Comparison of ENCODE assay signal across 8 mouse cellular contexts in genomic region chr4:129622803-129623535, GRCm38 (mm10). TPM values are rescaled to one million over a fixed set of nuclear protein-coding genes. Genes with fewer than 3 reads are reported as not detected.
DNase-seq lines count a peak whose midpoint lies in the region; ATAC-seq lines count a peak whose summit lies in the region.

No protein-coding gene starts in this region.

- H3K27ac ChIP-seq in kidney, embryonic 15.5 days, result peak overlapping the region; percentile 93
- peak overlapping the region; percentile 82; the same call in 1 of the 2 replicates for H3K27ac ChIP-seq in hindbrain, embryonic 11.5 days (ENCODE audit: low read depth, low read length)
- H3K27ac ChIP-seq in midbrain, embryonic 13.5 days, result peak overlapping the region; percentile 93

- WGBS in kidney, embryonic 15.5 days, result 19% methylated on average over 8 of the region's 8 CpGs
- WGBS in hindbrain, embryonic 11.5 days, result 25% methylated on average over 8 of the region's 8 CpGs
- 18% methylated on average over 8 of the region's 8 CpGs for WGBS in midbrain, embryonic 13.5 days

- H3K4me3 ChIP-seq in kidney, embryonic 15.5 days (replicated peaks), result peak overlapping the region; percentile 73
- H3K4me3 ChIP-seq in hindbrain, embryonic 11.5 days (ENCODE audit: low read depth, low read length), result peak overlapping the region; percentile 58
- peak overlapping the region; percentile 58 for H3K4me3 ChIP-seq in midbrain, embryonic 13.5 days (replicated peaks)

- no peak for DNase-seq in kidney, adult 11 months
- DNase-seq in cerebellum, adult 9-11 months, result peak; percentile 74
- no peak for DNase-seq in hindbrain, embryonic 11.5 days (ENCODE audit: low spot score)
- DNase-seq in c-Kit-positive CD71-positive TER-119-positive erythroid progenitor cells, embryonic 14.5 days (ENCODE audit: low spot score), result no peak
- DNase-seq in layer of hippocampus, adult 8-10 months (ENCODE audit: low spot score in 2 of 2), result no peak
- DNase-seq in thymus, postnatal 36 days, result no peak

- H3K9me3 ChIP-seq in kidney, embryonic 15.5 days (replicated peaks), result no peaks in the 10 kb centered on the region
- no peaks in the 10 kb centered on the region for H3K9me3 ChIP-seq in hindbrain, embryonic 11.5 days (ENCODE audit: control insufficient read depth, low read length)
- no peaks in the 10 kb centered on the region for H3K9me3 ChIP-seq in midbrain, embryonic 13.5 days

- no peak for ATAC-seq in kidney, embryonic 15.5 days (replicated peaks; ENCODE audit: low FRiP score)
- ATAC-seq in hindbrain, embryonic 11.5 days (ENCODE audit: low FRiP score), result no peak
- no peak for ATAC-seq in midbrain, embryonic 13.5 days

- H3K36me3 ChIP-seq in kidney, embryonic 15.5 days, result peaks cover 26% of the 10 kb centered on the region
- H3K36me3 ChIP-seq in hindbrain, embryonic 11.5 days (ENCODE audit: control insufficient read depth, insufficient read depth, low read length), result 0 out of 2 replicates have a peak, but pooled peaks cover 3% of the 10 kb centered on the region
- H3K36me3 ChIP-seq in midbrain, embryonic 13.5 days, result peaks cover 36% of the 10 kb centered on the region

- peak overlapping the region; percentile 81 for H3K4me2 ChIP-seq in kidney, embryonic 15.5 days
- H3K4me2 ChIP-seq in hindbrain, embryonic 11.5 days (replicated peaks; ENCODE audit: low read depth, low read length), result peak overlapping the region; percentile 71
- H3K4me2 ChIP-seq in midbrain, embryonic 13.5 days (replicated peaks), result peak overlapping the region; percentile 73

- H3K9ac ChIP-seq in kidney, embryonic 15.5 days, result peak overlapping the region; percentile 76
- peak overlapping the region; percentile 66 for H3K9ac ChIP-seq in hindbrain, embryonic 11.5 days (ENCODE audit: low read depth, low read length)
- H3K9ac ChIP-seq in midbrain, embryonic 13.5 days (replicated peaks), result peak overlapping the region; percentile 74

- peaks cover 46% of the 10 kb centered on the region for H3K4me1 ChIP-seq in kidney, embryonic 15.5 days
- peaks cover 14% of the 10 kb centered on the region for H3K4me1 ChIP-seq in hindbrain, embryonic 11.5 days (replicated peaks; ENCODE audit: control insufficient read depth, insufficient read depth, low read length)
- H3K4me1 ChIP-seq in midbrain, embryonic 13.5 days (replicated peaks), result peaks cover 58% of the 10 kb centered on the region

- H3K27me3 ChIP-seq in kidney, embryonic 15.5 days, result no peaks in the 10 kb centered on the region
- H3K27me3 ChIP-seq in hindbrain, embryonic 11.5 days (ENCODE audit: control insufficient read depth, insufficient read depth, low read length), result no peaks in the 10 kb centered on the region
- no peaks in the 10 kb centered on the region for H3K27me3 ChIP-seq in midbrain, embryonic 13.5 days

RNA-seq across cellular contexts. Expression of gene Ccdc28b, which starts 0.8 kb away (rescaled TPM):
- 52.4 and 65.7 TPM in 2 replicates for polyA plus RNA-seq in kidney, embryonic 15.5 days (2015; fragmentation: Nextera tagmentation; extraction: Ambion mirVana)
- 77.7 and 79.6 TPM in 2 replicates for polyA plus RNA-seq in hindbrain, embryonic 11.5 days (2014; fragmentation: Nextera tagmentation; extraction: Ambion mirVana)
- 133 and 137 TPM in 2 replicates for polyA plus RNA-seq in midbrain, embryonic 13.5 days (2015; fragmentation: Nextera tagmentation; extraction: Ambion mirVana)
- total RNA-seq in layer of hippocampus, adult 8-10 months (2022), result 10 to 100 TPM; 59.2 to 67.4 (median 62.1) TPM

RNA-seq across cellular contexts. Expression of gene Iqcc, which starts 4.1 kb away (rescaled TPM):
- polyA plus RNA-seq in kidney, embryonic 15.5 days (2015; fragmentation: Nextera tagmentation; extraction: Ambion mirVana), result 29.4 TPM in 2 replicates
- 25.3 and 25.7 TPM in 2 replicates for polyA plus RNA-seq in hindbrain, embryonic 11.5 days (2014; fragmentation: Nextera tagmentation; extraction: Ambion mirVana)
- polyA plus RNA-seq in midbrain, embryonic 13.5 days (2015; fragmentation: Nextera tagmentation; extraction: Ambion mirVana), result 30.0 and 35.8 TPM in 2 replicates
- total RNA-seq in layer of hippocampus, adult 8-10 months (2022), result 10 to 100 TPM; 27.9 to 42.5 (median 36.0) TPM

RNA-seq across cellular contexts. Expression of gene Dcdc2b, which starts 8.9 kb away (rescaled TPM):
- polyA plus RNA-seq in kidney, embryonic 15.5 days (2015; fragmentation: Nextera tagmentation; extraction: Ambion mirVana), result 2.1 and 2.4 TPM in 2 replicates
- polyA plus RNA-seq in hindbrain, embryonic 11.5 days (2014; fragmentation: Nextera tagmentation; extraction: Ambion mirVana), result 1.6 and 2.7 TPM in 2 replicates
- 2.6 and 3.5 TPM in 2 replicates for polyA plus RNA-seq in midbrain, embryonic 13.5 days (2015; fragmentation: Nextera tagmentation; extraction: Ambion mirVana)
- total RNA-seq in layer of hippocampus, adult 8-10 months (2022), result 1 to 10 TPM; 4.0 to 7.9 (median 5.9) TPM

RNA-seq across cellular contexts. Expression of gene Txlna, which starts 17.9 kb away (rescaled TPM):
- 82.1 and 84.4 TPM in 2 replicates for polyA plus RNA-seq in kidney, embryonic 15.5 days (2015; fragmentation: Nextera tagmentation; extraction: Ambion mirVana)
- polyA plus RNA-seq in hindbrain, embryonic 11.5 days (2014; fragmentation: Nextera tagmentation; extraction: Ambion mirVana), result 96.3 and 101 TPM in 2 replicates
- 62.9 and 66.3 TPM in 2 replicates for polyA plus RNA-seq in midbrain, embryonic 13.5 days (2015; fragmentation: Nextera tagmentation; extraction: Ambion mirVana)
- 10 to 100 TPM; 42.1 to 46.3 (median 44.6) TPM for total RNA-seq in layer of hippocampus, adult 8-10 months (2022)

RNA-seq across cellular contexts. Expression of gene Tmem234, which starts 22.5 kb away (rescaled TPM):
- 209 and 215 TPM in 2 replicates for polyA plus RNA-seq in kidney, embryonic 15.5 days (2015; fragmentation: Nextera tagmentation; extraction: Ambion mirVana)
- polyA plus RNA-seq in hindbrain, embryonic 11.5 days (2014; fragmentation: Nextera tagmentation; extraction: Ambion mirVana), result 177 and 195 TPM in 2 replicates
- 205 and 214 TPM in 2 replicates for polyA plus RNA-seq in midbrain, embryonic 13.5 days (2015; fragmentation: Nextera tagmentation; extraction: Ambion mirVana)
- 10 to 100 TPM; 77.3 to 91.3 (median 84.6) TPM for total RNA-seq in layer of hippocampus, adult 8-10 months (2022)
